ENCODE assay signal across 8 mouse cellular contexts in the genomic region with DNA sequence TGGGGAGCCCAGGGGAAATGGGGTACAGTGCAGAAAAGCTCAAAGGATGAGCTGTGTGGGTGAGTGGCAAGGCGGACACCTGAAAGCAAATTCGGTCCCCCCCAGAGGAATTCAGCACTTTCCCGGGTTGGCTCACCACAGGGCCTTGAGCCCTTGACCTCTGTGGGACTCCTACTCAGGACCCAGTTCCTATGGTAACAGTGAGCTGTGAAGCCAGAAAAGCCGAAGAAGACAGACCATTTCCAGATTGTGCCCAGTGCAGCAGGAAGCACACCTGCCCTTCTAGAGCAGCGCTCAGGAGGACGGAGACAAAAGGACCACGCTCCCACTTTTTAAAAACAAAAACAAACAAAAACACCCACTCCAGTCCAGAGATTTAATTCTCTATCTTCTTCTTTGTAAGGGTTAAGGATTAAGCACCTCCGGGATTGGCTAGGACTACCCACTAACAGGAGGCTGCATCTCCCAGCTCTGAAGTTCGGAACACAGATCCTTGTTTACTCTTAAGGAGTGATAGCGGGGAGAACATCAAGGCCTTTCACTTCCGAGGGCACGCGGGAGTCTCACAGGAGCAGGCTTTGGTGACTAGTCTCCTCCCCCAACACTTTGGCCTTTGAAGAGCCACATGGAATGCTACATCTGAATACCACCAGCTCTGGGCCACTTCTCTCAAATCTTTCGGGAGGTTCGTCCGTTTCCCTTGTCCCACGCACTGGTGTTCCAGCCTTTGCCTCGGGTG. TPM values are rescaled to one million over a fixed set of nuclear protein-coding genes. Genes with fewer than 3 reads are reported as not detected.
DNase-seq lines count a peak whose midpoint lies in the region; ATAC-seq lines count a peak whose summit lies in the region.

No protein-coding gene starts in this region.

- no peaks in the 10 kb centered on the region for H3K9me3 ChIP-seq in forebrain, embryonic 10.5 days
- H3K9me3 ChIP-seq in kidney, embryonic 14.5 days (ENCODE audit: control insufficient read depth, low read length): no peaks in the 10 kb centered on the region
- H3K9me3 ChIP-seq in midbrain, embryonic 13.5 days: no peaks in the 10 kb centered on the region

- peaks cover 64% of the 10 kb centered on the region for H3K4me1 ChIP-seq in forebrain, embryonic 10.5 days
- H3K4me1 ChIP-seq in kidney, embryonic 14.5 days (ENCODE audit: control insufficient read depth, insufficient read depth, low read length): peaks cover 22% of the 10 kb centered on the region; the same call in 1 of the 2 replicates
- peaks cover 45% of the 10 kb centered on the region for H3K4me1 ChIP-seq in midbrain, embryonic 13.5 days (replicated peaks)

- DNase-seq in lung, adult 18-20 months: peak; percentile 24 to 51
- no peak for DNase-seq in lung, postnatal 25 days (ENCODE audit: low spot score)
- DNase-seq in forebrain, embryonic 10.5 days (ENCODE audit: extremely low spot score, low spot score): peak; percentile 40
- DNase-seq in left cerebral cortex, postnatal 25 days (ENCODE audit: low spot score in 2 of 2): no peak
- DNase-seq in frontal cortex, postnatal 14 days (ENCODE audit: low spot score in 2 of 2): no peak
- DNase-seq in urinary bladder, postnatal 4 days (ENCODE audit: low spot score in 2 of 2): no peak

- intact Hi-C loops in left cerebral cortex, postnatal 25 days (cut with DNase I): no loop called here

- H3K36me3 ChIP-seq in forebrain, embryonic 10.5 days (replicated peaks): peaks cover 18% of the 10 kb centered on the region
- H3K36me3 ChIP-seq in kidney, embryonic 14.5 days (ENCODE audit: control insufficient read depth, insufficient read depth, low read length): no peaks in the 10 kb centered on the region
- H3K36me3 ChIP-seq in midbrain, embryonic 13.5 days: no peaks in the 10 kb centered on the region

- peak overlapping the region; percentile 62 for H3K4me2 ChIP-seq in kidney, embryonic 14.5 days (replicated peaks; ENCODE audit: low read depth, low read length)
- peak overlapping the region; percentile 57 for H3K4me2 ChIP-seq in midbrain, embryonic 13.5 days (replicated peaks)

- WGBS in forebrain, embryonic 10.5 days: 8% methylated on average over 18 of the region's 18 CpGs
- WGBS in kidney, embryonic 14.5 days: 5% methylated on average over 18 of the region's 18 CpGs
- WGBS in midbrain, embryonic 13.5 days: 4% methylated on average over 18 of the region's 18 CpGs

- H3K4me3 ChIP-seq in forebrain, embryonic 10.5 days: peak overlapping the region; percentile 49
- peak overlapping the region; percentile 28 for H3K4me3 ChIP-seq in kidney, embryonic 14.5 days (ENCODE audit: low read length)
- peak overlapping the region; percentile 31 for H3K4me3 ChIP-seq in midbrain, embryonic 13.5 days (replicated peaks)

- peak overlapping the region; percentile 80 for H3K27ac ChIP-seq in forebrain, embryonic 10.5 days
- no peak overlapping the region for H3K27ac ChIP-seq in kidney, embryonic 14.5 days (ENCODE audit: low read depth, low read length)
- no peak overlapping the region for H3K27ac ChIP-seq in midbrain, embryonic 13.5 days

- peaks cover 21% of the 10 kb centered on the region for H3K27me3 ChIP-seq in forebrain, embryonic 10.5 days (ENCODE audit: poor library complexity, severe bottlenecking)
- no peaks in the 10 kb centered on the region for H3K27me3 ChIP-seq in kidney, embryonic 14.5 days (ENCODE audit: control insufficient read depth, insufficient read depth, low read length)
- H3K27me3 ChIP-seq in midbrain, embryonic 13.5 days: 0 out of 2 replicates have a peak, but pooled peaks cover 4% of the 10 kb centered on the region

- peak overlapping the region; percentile 49 for H3K9ac ChIP-seq in kidney, embryonic 14.5 days (ENCODE audit: low read depth, low read length)
- H3K9ac ChIP-seq in midbrain, embryonic 13.5 days (replicated peaks): peak overlapping the region; percentile 48; the same call in 1 of the 2 replicates

- ATAC-seq in kidney, embryonic 14.5 days (ENCODE audit: low FRiP score, low TSS enrichment): peak; percentile 14; the same call in 1 of the 2 replicates
- ATAC-seq in midbrain, embryonic 13.5 days: no peak

RNA-seq across cellular contexts. Expression of a gene that starts 31.0 kb away (rescaled TPM):
- polyA plus RNA-seq in forebrain, embryonic 10.5 days (2016; fragmentation: Nextera tagmentation; extraction: Ambion mirVana): 3.5 and 3.6 TPM in 2 replicates
- polyA plus RNA-seq in kidney, embryonic 14.5 days (2014; fragmentation: Nextera tagmentation; extraction: Ambion mirVana): 7.2 and 9.6 TPM in 2 replicates
- 3.5 and 4.1 TPM in 2 replicates for polyA plus RNA-seq in midbrain, embryonic 13.5 days (2015; fragmentation: Nextera tagmentation; extraction: Ambion mirVana)
- total RNA-seq in left cerebral cortex, postnatal 25 days (2021): 10 to 100 TPM; 33.5 to 34.3 TPM

RNA-seq across cellular contexts. Expression of a gene that starts 31.0 kb away (rescaled TPM):
- 37.1 and 38.8 TPM in 2 replicates for polyA plus RNA-seq in forebrain, embryonic 10.5 days (2016; fragmentation: Nextera tagmentation; extraction: Ambion mirVana)
- polyA plus RNA-seq in kidney, embryonic 14.5 days (2014; fragmentation: Nextera tagmentation; extraction: Ambion mirVana): 22.6 and 33.4 TPM in 2 replicates
- 38.1 and 39.9 TPM in 2 replicates for polyA plus RNA-seq in midbrain, embryonic 13.5 days (2015; fragmentation: Nextera tagmentation; extraction: Ambion mirVana)
- total RNA-seq in left cerebral cortex, postnatal 25 days (2021): 10 to 100 TPM; 36.6 to 40.2 TPM

Comparison
In these comparisons a context has a peak if more than half of its experiments do, and no peak if none do; other contexts are left out.
1. DNase-seq: peak in lung, adult 18-20 months (2 of 2) and forebrain, embryonic 10.5 days (single experiment); none in lung, postnatal 25 days (single experiment), left cerebral cortex, postnatal 25 days (0 of 2), frontal cortex, postnatal 14 days (0 of 2) and urinary bladder, postnatal 4 days (0 of 2).
2. Peak in every context shown above with its lines, with median percentiles within 50 percentile points of each other: H3K4me3 ChIP-seq.